Mouse (Mus musculus): Measurements from ENCODE around the gene Atg10.

GRCm38 (mm10) chr13:91180364-91180763, 43.4 kb downstream of the Atg10 start:
- TF ChIP-seq CTCF (conservative IDR thresholded peaks at IDR 0.05; ENCODE audit: low read length) (no peak), NANOG (IDR thresholded peaks at IDR 0.05; ENCODE audit: borderline replicate concordance, low read length) (no peak)

Measured in E14TG2a.4 (cell line).